Mouse (Mus musculus) brain, embryonic 18.5 days (tissue): ENCODE measurements around the gene Gfod2.

ENCODE experiments used
- DNase-seq: peaks from one replicate; pipeline ENCODE4 v3.0.0-alpha.2; 2012; ENCODE audit warnings: low read depth, low spot score

The Gfod2 gene

DNA sequence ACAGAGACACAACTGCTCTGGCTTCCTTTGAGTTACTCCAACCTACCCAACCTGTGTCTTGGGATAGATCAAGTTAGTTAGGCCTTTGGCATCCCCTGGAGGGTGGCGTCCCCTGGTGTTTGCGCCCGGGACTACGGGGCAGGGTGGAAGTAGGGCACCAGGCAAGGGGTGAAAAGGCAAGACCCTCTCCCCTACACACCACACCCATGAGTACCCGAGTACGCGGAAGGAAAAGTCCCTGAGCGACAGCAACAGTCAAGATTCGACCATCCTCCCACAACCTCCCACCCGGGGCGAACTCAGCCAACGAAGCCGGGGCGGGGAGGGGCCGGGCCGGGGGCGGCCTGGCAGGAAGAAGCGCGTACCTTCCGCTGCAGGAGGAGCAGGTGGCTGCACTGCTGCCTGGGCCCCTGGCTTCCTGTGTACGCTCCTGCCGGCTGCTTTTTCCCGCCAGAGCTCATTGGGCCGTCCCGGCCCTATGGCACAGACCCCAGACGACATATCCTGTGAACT, 72.6 kb downstream of the Gfod2 start, which contains the start of gene Carmil2:
TSS of gene Carmil2 (plus strand) at position 479 of the 513 bp plus-strand sequence.
- DNase-seq: no peak

DNA sequence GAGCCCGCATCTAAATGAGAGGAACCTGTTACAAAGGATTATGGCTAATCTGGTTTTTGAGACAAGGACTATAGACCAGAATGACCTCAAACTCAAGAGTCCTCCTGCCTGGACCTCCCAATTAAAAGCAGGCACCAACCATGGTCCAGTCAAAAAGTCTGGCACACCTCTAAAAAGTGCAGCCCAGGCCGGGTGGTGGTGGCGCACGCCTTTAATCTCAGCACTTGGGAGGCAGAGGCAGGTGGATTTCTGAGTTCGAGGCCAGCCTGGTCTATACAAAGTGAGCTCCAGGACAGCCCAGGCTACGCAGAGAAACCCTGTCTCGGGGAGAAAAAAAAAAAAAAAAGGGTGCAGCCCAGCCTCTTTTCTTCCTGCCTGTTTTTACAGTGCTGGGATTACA, 73.1 kb downstream of the Gfod2 start:
- no peak for DNase-seq

DNA sequence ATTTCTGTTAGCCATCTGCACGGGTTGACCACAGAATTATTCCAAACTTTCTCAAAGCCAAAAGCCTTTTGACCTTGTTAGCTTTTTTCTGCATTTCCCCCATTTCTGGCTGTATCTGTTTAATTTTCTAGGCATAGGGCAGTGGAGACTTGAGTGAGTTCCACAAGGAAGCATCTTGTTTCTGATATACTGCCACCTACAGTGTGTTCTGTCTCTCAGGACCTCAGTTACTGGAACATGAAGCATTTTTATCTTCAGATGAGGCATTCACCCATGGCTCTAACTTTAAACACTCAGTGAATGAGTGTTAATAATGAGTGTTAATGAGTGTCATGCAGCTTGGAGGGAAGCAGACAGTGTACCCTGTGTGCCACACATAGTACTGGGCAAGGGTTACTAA, 80.6 kb downstream of the Gfod2 start:
- DNase-seq: no peak
